Mouse (Mus musculus): Measurements from ENCODE around the gene Trim17. TPM values are rescaled to one million over a fixed set of nuclear protein-coding genes. Genes with fewer than 3 reads are reported as not detected.
"Not testable (repeated sequence)": the region's sequence is repeated elsewhere in the genome, so short reads cannot be mapped to it uniquely, and the experiment has no call there.

Gene Trim17
- polyA plus RNA-seq, 1 experiment: 0.22 TPM

GRCm38 (mm10) chr11:58953351-58954169 lies 925 bp upstream of the Trim17 start:
- no peak for TF ChIP-seq FOSL1 (IDR thresholded peaks at IDR 0.05; ENCODE audit: insufficient read depth, low read length, poor library complexity, severe bottlenecking)
- TF ChIP-seq MYOG (IDR thresholded peaks at IDR 0.05; ENCODE audit: control insufficient read depth, extremely low read depth, insufficient read length): no peak
- no peak for TF ChIP-seq USF1 (IDR thresholded peaks at IDR 0.05; ENCODE audit: low read depth)
- no peak for TF ChIP-seq MYOD1 (IDR thresholded peaks at IDR 0.05; ENCODE audit: control insufficient read depth, insufficient read length, low read depth)
- no peak for TF ChIP-seq CTCF (IDR thresholded peaks at IDR 0.05; ENCODE audit: control insufficient read depth, insufficient read depth, insufficient read length)
- TF ChIP-seq MAX (IDR thresholded peaks at IDR 0.05): no peak
- TF ChIP-seq CEBPB (IDR thresholded peaks at IDR 0.05; ENCODE audit: low read depth): no peak
- peaks cover 17% of the 10 kb centered on the region for H3K79me3 ChIP-seq (ENCODE audit: low read depth)
- peak overlapping the region; percentile 57 for H3ac ChIP-seq (ENCODE audit: control insufficient read depth, insufficient read length, low read depth)
- no peak overlapping the region for H3K4me3 ChIP-seq (ENCODE audit: insufficient read depth, poor library complexity, severe bottlenecking)
- peaks cover 24% of the 10 kb centered on the region for H3K36me3 ChIP-seq (ENCODE audit: control insufficient read depth, insufficient read depth)
- peaks cover 13% of the 10 kb centered on the region for H3K27me3 ChIP-seq (ENCODE audit: control insufficient read depth, insufficient read depth, insufficient read length)
- peaks cover 29% of the 10 kb centered on the region for H3K79me2 ChIP-seq (ENCODE audit: control insufficient read depth, insufficient read depth)

- H3K27me3 ChIP-seq (ENCODE audit: control insufficient read depth, insufficient read depth, insufficient read length); H3K4me3 ChIP-seq (ENCODE audit: insufficient read depth, poor library complexity, severe bottlenecking): not testable (repeated sequence)
- Histone ChIP-seq H3K36me3 (ENCODE audit: control insufficient read depth, insufficient read depth) (peaks cover 24% of the 10 kb centered on the region), H3K79me2 (ENCODE audit: control insufficient read depth, insufficient read depth) (peaks cover 29% of the 10 kb centered on the region), H3K79me3 (ENCODE audit: low read depth) (peaks cover 17% of the 10 kb centered on the region), H3ac (ENCODE audit: control insufficient read depth, insufficient read length, low read depth) (peak overlapping the region; percentile 32)
Observed at GRCm38 (mm10) chr11:58954170-58954419, 390 bp upstream of the Trim17 start.

DNA sequence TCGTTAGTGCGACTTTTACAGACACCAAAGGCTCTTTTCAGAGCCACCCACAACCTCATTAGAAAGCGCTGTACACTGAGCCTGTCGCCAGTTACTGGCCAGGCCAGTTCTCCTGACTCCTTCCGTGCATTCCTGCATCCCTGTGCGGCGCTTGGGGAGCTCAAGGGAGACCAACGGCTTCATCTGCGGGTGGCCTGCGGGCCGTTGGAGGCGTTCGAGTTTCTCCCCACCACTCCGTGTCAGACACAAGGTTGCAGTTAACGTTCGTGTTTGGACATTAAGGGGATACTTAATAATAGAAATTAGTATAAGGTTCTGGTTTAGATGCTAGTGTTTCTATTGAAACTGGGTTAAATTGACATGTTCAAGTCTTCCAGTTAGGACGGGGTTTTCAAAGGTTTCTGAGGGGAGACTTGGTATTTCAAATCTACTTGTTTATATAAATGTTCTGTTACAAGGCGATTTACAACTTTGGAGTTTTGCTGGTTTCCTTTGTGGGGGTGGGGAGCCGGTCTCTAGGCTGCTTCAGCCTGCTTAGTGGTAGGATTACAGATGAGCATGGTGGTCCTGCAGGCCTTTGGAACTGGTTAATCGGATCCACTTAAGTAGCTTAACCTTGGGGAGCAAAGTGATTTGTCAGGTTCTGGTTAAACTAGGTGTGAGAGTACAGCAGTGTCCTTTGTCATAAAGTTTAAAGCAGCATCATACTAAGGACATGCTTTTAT lies 820 bp downstream of the Trim17 start:
- Histone ChIP-seq H3K79me2 (ENCODE audit: control insufficient read depth, insufficient read depth) (peaks cover 29% of the 10 kb centered on the region), H3ac (ENCODE audit: control insufficient read depth, insufficient read length, low read depth) (peak overlapping the region; percentile 87), H3K79me3 (ENCODE audit: low read depth) (peaks cover 17% of the 10 kb centered on the region), H3K36me3 (ENCODE audit: control insufficient read depth, insufficient read depth) (peaks cover 24% of the 10 kb centered on the region), H3K4me3 (ENCODE audit: insufficient read depth, poor library complexity, severe bottlenecking) (peak overlapping the region; percentile 57), H3K27me3 (ENCODE audit: control insufficient read depth, insufficient read depth, insufficient read length) (peaks cover 4% of the 10 kb centered on the region)
- no peak for TF ChIP-seq FOSL1 (IDR thresholded peaks at IDR 0.05; ENCODE audit: insufficient read depth, low read length, poor library complexity, severe bottlenecking)
- TF ChIP-seq MYOG (IDR thresholded peaks at IDR 0.05; ENCODE audit: control insufficient read depth, extremely low read depth, insufficient read length): no peak
- TF ChIP-seq USF1 (IDR thresholded peaks at IDR 0.05; ENCODE audit: low read depth): no peak
- TF ChIP-seq CEBPB (IDR thresholded peaks at IDR 0.05; ENCODE audit: low read depth): no peak
- no peak for TF ChIP-seq MAX (IDR thresholded peaks at IDR 0.05)
- TF ChIP-seq CTCF (IDR thresholded peaks at IDR 0.05; ENCODE audit: control insufficient read depth, insufficient read depth, insufficient read length): no peak
- TF ChIP-seq MYOD1 (IDR thresholded peaks at IDR 0.05; ENCODE audit: control insufficient read depth, insufficient read length, low read depth): no peak

- H3K4me3 ChIP-seq (ENCODE audit: insufficient read depth, poor library complexity, severe bottlenecking): peak overlapping the region; percentile 57
- H3K27me3 ChIP-seq (ENCODE audit: control insufficient read depth, insufficient read depth, insufficient read length): peaks cover 4% of the 10 kb centered on the region
- peaks cover 17% of the 10 kb centered on the region for H3K79me3 ChIP-seq (ENCODE audit: low read depth)
- no peak for TF ChIP-seq FOSL1 (IDR thresholded peaks at IDR 0.05; ENCODE audit: insufficient read depth, low read length, poor library complexity, severe bottlenecking)
- TF ChIP-seq USF1 (IDR thresholded peaks at IDR 0.05; ENCODE audit: low read depth): no peak
- TF ChIP-seq MYOD1 (IDR thresholded peaks at IDR 0.05; ENCODE audit: control insufficient read depth, insufficient read length, low read depth): no peak
- TF ChIP-seq MAX (IDR thresholded peaks at IDR 0.05): no peak
- H3K36me3 ChIP-seq (ENCODE audit: control insufficient read depth, insufficient read depth): peaks cover 24% of the 10 kb centered on the region
- peaks cover 29% of the 10 kb centered on the region for H3K79me2 ChIP-seq (ENCODE audit: control insufficient read depth, insufficient read depth)
- peak overlapping the region; percentile 87 for H3ac ChIP-seq (ENCODE audit: control insufficient read depth, insufficient read length, low read depth)
Observed at GRCm38 (mm10) chr11:58955868-58956257, 1.4 kb downstream of the Trim17 start.

DNA sequence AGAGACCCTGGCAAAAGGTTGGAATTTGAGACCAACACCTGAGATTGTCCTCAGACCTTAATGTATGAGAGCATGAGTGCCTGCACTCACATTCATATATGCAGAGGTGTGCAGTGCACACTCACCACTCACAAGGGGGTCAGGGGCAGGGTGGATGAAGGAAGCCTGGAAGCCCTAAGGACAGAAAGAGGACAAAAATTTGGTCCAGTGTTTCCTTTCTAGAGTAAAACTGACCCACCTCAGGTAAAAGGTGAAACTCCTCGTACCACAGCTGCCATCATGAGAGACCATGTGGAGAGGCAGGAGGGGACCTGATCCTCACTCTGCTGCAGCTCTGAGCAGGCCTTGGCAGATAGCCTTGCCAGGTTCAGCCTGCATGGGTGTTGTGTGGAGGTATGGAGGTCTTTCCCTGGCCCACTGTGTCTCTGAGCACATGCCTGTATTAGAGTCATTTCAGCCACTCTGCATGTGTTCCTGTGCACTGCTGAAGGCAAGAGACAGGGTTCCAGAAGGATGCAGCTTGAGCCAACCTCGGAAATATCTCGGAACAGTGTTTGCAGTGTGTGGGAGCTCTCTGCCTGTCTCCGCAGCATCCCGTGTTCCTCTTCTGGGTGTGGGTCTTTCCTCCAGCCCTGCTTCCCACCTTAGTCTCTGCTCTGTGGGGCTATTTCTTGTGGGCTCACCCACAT lies 2.9 kb downstream of the Trim17 start:
- Histone ChIP-seq H3K79me3 (ENCODE audit: low read depth) (peaks cover 17% of the 10 kb centered on the region), H3K79me2 (ENCODE audit: control insufficient read depth, insufficient read depth) (peaks cover 29% of the 10 kb centered on the region), H3K27me3 (ENCODE audit: control insufficient read depth, insufficient read depth, insufficient read length) (no peaks in the 10 kb centered on the region), H3ac (ENCODE audit: control insufficient read depth, insufficient read length, low read depth) (no peak overlapping the region), H3K4me3 (ENCODE audit: insufficient read depth, poor library complexity, severe bottlenecking) (no peak overlapping the region), H3K36me3 (ENCODE audit: control insufficient read depth, insufficient read depth) (peaks cover 24% of the 10 kb centered on the region)
- TF ChIP-seq MYOD1 (IDR thresholded peaks at IDR 0.05; ENCODE audit: control insufficient read depth, insufficient read length, low read depth): no peak
- TF ChIP-seq MYOG (IDR thresholded peaks at IDR 0.05; ENCODE audit: control insufficient read depth, extremely low read depth, insufficient read length): no peak
- TF ChIP-seq MAX (IDR thresholded peaks at IDR 0.05): no peak
- TF ChIP-seq USF1 (IDR thresholded peaks at IDR 0.05; ENCODE audit: low read depth): no peak
- no peak for TF ChIP-seq CTCF (IDR thresholded peaks at IDR 0.05; ENCODE audit: control insufficient read depth, insufficient read depth, insufficient read length)
- TF ChIP-seq FOSL1 (IDR thresholded peaks at IDR 0.05; ENCODE audit: insufficient read depth, low read length, poor library complexity, severe bottlenecking): no peak

Measured in C2C12 (cell line).